Mouse (Mus musculus) lung, embryonic 14.5 days (tissue): ENCODE data around the gene Fancf. TPM values are rescaled to one million over a fixed set of nuclear protein-coding genes. Genes with fewer than 3 reads are reported as not detected.

Source experiments
- ATAC-seq: fragments of 200-750 bp; cut with Nextera tagmentation; 2 replicates; pipeline ENCODE4 v1.8.0; 2017; ENCODE audit warnings: mild to moderate bottlenecking, moderate TSS enrichment, moderate library complexity; ENCODE audit not compliant: insufficient read depth
- DNase-seq: peaks from one replicate; pipeline ENCODE4 v3.0.0-alpha.2; 2015
- H3K27ac ChIP-seq: fragments of 300-500 bp; sonication (generic); 2 replicates; pipeline ENCODE4 v1.5.1; 2014; ENCODE audit warnings: low read depth, mild to moderate bottlenecking, moderate library complexity
- H3K27me3 ChIP-seq: fragments of 300-500 bp; sonication (generic); 2 replicates; pipeline ENCODE4 v1.6.1; 2014; ENCODE audit warnings: low read length, control low read depth; ENCODE audit not compliant: insufficient read depth
- H3K36me3 ChIP-seq: fragments of 300-500 bp; sonication (generic); 2 replicates; pipeline ENCODE4 v1.6.1; 2014; ENCODE audit warnings: control low read depth; ENCODE audit not compliant: insufficient read depth
- H3K4me1 ChIP-seq: fragments of 300-500 bp; sonication (generic); 2 replicates; pipeline ENCODE4 v1.6.1; 2014; ENCODE audit warnings: antibody characterized with exemption, control low read depth; ENCODE audit not compliant: insufficient read depth
- H3K4me2 ChIP-seq: fragments of 300-500 bp; sonication (generic); 2 replicates; pipeline ENCODE4 v1.6.1; 2014; ENCODE audit warnings: mild to moderate bottlenecking
- H3K4me3 ChIP-seq: fragments of 300-500 bp; sonication (generic); 2 replicates; pipeline ENCODE4 v1.5.1; 2014; ENCODE audit warnings: low read depth, low read length
- H3K9ac ChIP-seq: fragments of 300-500 bp; sonication (generic); 2 replicates; pipeline ENCODE4 v1.6.1; 2014
- H3K9me3 ChIP-seq: fragments of 300-500 bp; sonication (generic); 2 replicates; pipeline ENCODE4 v1.6.1; 2016; ENCODE audit warnings: low read depth, low read length, control low read depth
- CTCF ChIP-seq: IDR thresholded peaks from 2 replicates; pipeline ENCODE4 v1.5.1; 2016; ENCODE audit warnings: antibody characterized with exemption, low read depth
- WGBS: fragments of 180-500 bp; shearing (Covaris S2); extraction: QIAGEN DNeasy Blood & Tissue Kit; methylation state at CpG from one replicate; pipeline ENCODE4 v1.1.7; 2014; 5-methylcytosine and 5-hydroxymethylcytosine counted together
- polyA plus RNA-seq: library from polyadenylated mRNA; unstranded; fragments of >200 nt; fragmentation: Nextera tagmentation; extraction: Ambion mirVana; gene quantifications from 2 replicates; pipeline ENCODE4 v1.2.1, GENCODE M21; 2014

Gene Fancf
- polyA plus RNA-seq, result 12.0 and 15.6 TPM in 2 replicates

DNA sequence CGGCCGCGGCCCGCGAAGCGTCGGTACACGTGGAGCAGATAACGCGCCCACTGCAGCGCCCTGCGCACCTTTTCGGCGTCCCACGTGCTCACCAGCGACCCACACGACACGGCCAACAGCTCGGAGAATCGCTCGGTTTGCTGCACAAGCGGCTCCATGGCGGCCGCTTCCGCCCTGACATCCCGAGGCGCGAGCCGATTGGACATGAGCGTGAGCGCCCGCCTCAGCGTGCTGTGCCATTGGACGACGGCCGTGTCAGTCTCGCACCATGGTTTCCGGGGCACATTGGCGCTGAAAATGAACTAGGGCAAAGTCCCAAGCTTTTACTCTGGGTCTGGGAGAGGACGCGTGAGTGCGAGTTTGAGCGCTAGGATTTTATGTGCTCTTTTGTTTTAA, at the start of gene Fancf:
TSS of gene Fancf (minus strand) at position 171 of the 396 bp plus-strand sequence.
- Histone ChIP-seq H3K27ac (peak within 1 kb of the TSS; percentile 98), H3K36me3 (peaks cover 9% of the 10 kb centered on the region; the same call in 1 of the 2 replicates), H3K27me3 (no peaks in the 10 kb centered on the region), H3K4me1 (peaks cover 3% of the 10 kb centered on the region; the same call in 1 of the 2 replicates), H3K9ac (peak within 1 kb of the TSS; percentile 84), H3K4me2 (peak within 1 kb of the TSS; percentile 65), H3K4me3 (peak within 1 kb of the TSS; percentile 71), H3K9me3 (no peaks in the 10 kb centered on the region)
- peak; percentile 99 for ATAC-seq
- WGBS, result under 1% methylated on average over 43 of the region's 43 CpGs
- TF ChIP-seq CTCF, result no peak
- DNase-seq, result peak; percentile 98

DNA sequence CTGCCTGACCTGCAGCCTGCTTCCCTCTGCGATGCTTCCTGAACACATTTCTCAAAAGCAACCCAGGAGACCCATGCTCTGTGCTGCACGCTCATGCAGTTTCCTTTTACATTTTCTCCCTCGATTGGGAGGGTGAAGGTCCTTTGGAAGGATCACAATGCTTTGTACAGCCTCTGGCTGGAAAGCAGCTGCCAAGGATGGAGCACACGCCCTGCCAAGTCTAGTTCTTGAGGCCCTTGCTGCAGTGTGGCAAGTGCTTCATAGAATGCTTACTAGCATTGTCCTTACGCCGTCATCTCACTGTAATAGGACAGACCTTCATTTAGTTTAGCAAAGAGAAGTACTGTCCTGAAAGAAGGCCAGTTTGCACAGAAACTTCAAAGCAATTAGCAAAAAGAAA, 37.0 kb upstream of the Fancf start:
- 67% methylated on average over 6 of the region's 6 CpGs for WGBS

DNA sequence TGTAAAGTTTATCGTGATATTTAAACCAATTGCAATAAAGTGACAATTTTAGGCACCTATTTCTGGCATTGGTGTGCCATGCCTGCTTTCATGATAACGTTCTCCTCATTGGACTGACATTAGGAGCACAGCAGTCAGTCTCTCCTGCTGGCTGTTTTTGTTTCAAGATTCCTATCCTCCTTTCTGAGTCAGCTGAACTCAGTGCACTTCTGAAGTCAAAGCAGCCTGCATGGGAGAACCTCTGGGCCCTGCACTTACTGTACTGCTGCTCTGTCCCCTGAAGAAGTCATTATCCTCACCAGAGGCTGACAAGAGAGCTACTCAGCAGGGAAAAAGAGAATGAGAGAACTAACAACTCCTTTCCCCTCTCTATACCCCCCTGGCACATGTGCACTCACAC, 32.9 kb upstream of the Fancf start:
- no peak for TF ChIP-seq CTCF
- WGBS, result 63% methylated on average over 2 of the region's 2 CpGs
- Histone ChIP-seq H3K4me3 (no peak overlapping the region), H3K9me3 (no peaks in the 10 kb centered on the region), H3K9ac (no peak overlapping the region), H3K4me1 (no peaks in the 10 kb centered on the region), H3K27ac (no peak overlapping the region), H3K36me3 (no peaks in the 10 kb centered on the region), H3K27me3 (no peaks in the 10 kb centered on the region), H3K4me2 (no peak overlapping the region)
- no peak for DNase-seq
- no peak for ATAC-seq

More for the DNA sequence above, 37.0 kb upstream of the Fancf start:
- Histone ChIP-seq H3K9ac (no peak overlapping the region), H3K27ac (no peak overlapping the region), H3K4me1 (no peaks in the 10 kb centered on the region), H3K36me3 (no peaks in the 10 kb centered on the region), H3K4me3 (no peak overlapping the region), H3K27me3 (no peaks in the 10 kb centered on the region), H3K4me2 (no peak overlapping the region), H3K9me3 (no peaks in the 10 kb centered on the region)
- DNase-seq (no peak), ATAC-seq (no peak)
- no peak for TF ChIP-seq CTCF

DNA sequence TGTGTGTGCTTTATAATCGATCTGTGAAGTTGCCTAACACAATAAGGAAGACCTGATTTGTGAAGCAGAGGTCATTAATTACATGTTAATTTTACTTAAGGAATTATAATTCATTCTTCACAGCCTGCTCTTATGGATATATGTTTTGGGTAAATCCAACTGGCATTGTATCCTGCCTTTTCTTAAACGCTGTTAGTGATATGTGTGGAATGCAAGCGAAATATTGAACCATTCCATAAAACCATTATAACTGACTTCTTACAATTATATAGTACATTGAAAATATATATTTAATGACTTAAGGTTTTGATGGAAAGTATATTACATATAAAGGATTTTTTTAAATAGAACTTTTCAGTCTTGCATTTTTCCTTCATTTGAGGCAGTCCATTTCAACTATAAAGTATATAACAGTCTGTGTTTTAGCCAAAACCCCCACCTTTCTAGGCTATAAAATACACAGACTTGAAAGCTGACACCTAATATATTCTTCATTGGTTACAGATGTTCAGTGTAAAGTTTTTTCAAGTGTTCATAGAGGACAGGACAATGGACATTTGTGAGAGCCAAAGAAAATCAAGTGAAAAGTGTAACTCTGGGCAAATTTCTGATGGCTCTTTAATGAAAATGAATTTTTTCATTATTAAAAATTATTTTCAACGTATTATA, 32.2 kb upstream of the Fancf start:
- no peak for TF ChIP-seq CTCF
- Histone ChIP-seq H3K4me3 (no peak overlapping the region), H3K27me3 (no peaks in the 10 kb centered on the region), H3K9me3 (no peaks in the 10 kb centered on the region), H3K36me3 (no peaks in the 10 kb centered on the region), H3K4me2 (no peak overlapping the region), H3K4me1 (no peaks in the 10 kb centered on the region), H3K9ac (no peak overlapping the region), H3K27ac (no peak overlapping the region)
- 65% methylated on average over 4 of the region's 4 CpGs for WGBS
- no peak for ATAC-seq
- DNase-seq, result no peak

DNA sequence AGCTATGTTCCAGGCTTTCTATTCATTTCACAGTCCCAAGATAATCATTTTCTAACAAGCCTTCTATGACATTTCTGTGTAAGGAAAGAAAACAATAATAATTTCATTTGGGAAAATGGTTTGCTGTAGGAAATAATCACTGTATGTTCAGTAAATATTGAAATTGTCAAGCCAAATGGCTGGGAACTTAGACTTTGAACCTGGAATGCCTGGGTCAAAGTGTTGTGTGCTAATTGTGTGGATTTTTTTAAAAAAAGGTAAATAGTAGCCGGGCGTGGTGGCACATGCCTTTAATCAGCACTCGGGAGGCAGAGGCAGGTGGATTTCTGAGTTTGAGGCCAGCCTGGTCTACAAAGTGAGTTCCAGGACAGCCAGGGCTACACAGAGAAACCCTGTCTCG, 30.9 kb upstream of the Fancf start:
- H3K27me3 ChIP-seq, result no peaks in the 10 kb centered on the region
- no peaks in the 10 kb centered on the region for H3K9me3 ChIP-seq
- DNase-seq (no peak), ATAC-seq (no peak)
- no peak overlapping the region for H3K4me3 ChIP-seq
- H3K9ac ChIP-seq, result no peak overlapping the region
- no peaks in the 10 kb centered on the region for H3K36me3 ChIP-seq
- no peak overlapping the region for H3K4me2 ChIP-seq
- TF ChIP-seq CTCF, result no peak
- WGBS, result 79% methylated on average over 4 of the region's 4 CpGs
- no peaks in the 10 kb centered on the region for H3K4me1 ChIP-seq
- H3K27ac ChIP-seq, result no peak overlapping the region

DNA sequence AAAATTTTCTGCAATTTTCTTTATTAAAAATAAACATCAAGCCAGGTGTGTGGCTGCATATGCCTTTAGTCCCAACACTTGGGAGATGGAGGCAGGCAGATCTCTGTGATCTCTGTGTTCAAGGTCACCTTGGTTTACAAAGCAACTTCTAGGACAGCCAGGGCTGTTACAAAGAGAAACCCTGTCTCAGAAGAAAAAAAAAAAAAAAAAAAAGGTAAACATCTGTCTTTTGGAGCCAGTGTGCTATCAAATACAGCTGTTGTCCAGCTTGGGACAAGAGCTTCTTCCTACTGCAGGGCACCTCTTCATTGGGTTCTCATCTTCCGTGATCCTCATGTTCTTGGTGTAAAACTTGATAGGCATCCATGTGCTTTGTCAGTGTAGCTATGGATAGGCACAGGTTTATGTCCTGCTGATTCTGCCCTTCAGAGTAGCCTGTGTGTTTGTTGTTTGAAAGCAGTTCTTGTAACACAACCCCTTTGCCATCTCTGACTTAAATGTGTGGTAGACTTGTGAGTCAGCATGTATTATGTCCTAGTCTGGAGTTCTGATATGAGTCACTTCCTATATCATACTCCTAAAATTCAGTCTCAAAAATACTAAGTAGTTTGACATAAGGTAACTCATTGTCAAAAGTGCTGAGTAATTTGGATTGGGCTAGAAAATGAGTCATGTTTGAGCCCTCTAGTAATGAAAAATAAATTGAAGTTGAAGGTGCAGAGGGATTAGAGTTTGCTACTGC, 30.3 kb upstream of the Fancf start:
- no peak for ATAC-seq
- Histone ChIP-seq H3K36me3 (no peaks in the 10 kb centered on the region), H3K4me2 (no peak overlapping the region), H3K4me3 (no peak overlapping the region), H3K9me3 (no peaks in the 10 kb centered on the region), H3K9ac (no peak overlapping the region), H3K27ac (no peak overlapping the region), H3K27me3 (no peaks in the 10 kb centered on the region), H3K4me1 (no peaks in the 10 kb centered on the region)
- TF ChIP-seq CTCF, result no peak
- DNase-seq, result no peak
- WGBS, result 80% methylated on average over 1 of the region's 1 CpGs

DNA sequence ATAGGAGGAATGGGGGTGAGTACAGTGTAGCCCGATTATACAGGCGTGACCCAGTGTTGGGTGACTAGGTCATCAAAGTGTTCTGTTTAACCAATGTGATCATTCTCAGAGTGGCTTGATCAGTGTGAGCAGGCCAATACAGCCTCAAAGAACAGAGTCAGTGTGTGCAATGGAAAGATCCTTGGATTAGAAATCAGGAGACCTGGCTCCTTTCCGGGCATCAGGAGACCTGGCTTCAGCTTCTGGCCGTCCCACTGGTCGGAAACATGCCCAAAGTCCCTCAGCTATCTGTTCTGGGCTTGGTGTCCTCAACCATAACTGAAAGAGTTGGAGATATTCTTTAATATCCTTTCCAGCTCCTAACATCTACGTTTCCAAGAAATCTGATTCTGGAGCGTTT, 27.5 kb upstream of the Fancf start:
- Histone ChIP-seq H3K27ac (no peak overlapping the region), H3K4me3 (no peak overlapping the region), H3K9ac (no peak overlapping the region), H3K27me3 (no peaks in the 10 kb centered on the region), H3K9me3 (no peaks in the 10 kb centered on the region), H3K4me1 (no peaks in the 10 kb centered on the region), H3K36me3 (no peaks in the 10 kb centered on the region), H3K4me2 (no peak overlapping the region)
- DNase-seq (no peak), ATAC-seq (no peak)
- no peak for TF ChIP-seq CTCF
- WGBS, result 86% methylated on average over 7 of the region's 7 CpGs
